Mouse (Mus musculus): ENCODE data around the gene Pabpc4.

GRCm38 (mm10) chr4:123227707-123228106 lies 34.4 kb upstream of the Pabpc4 start:
- no peak for TF ChIP-seq POLR2A (IDR thresholded peaks at IDR 0.05; ENCODE audit: control insufficient read depth, low read depth, low read length)
- TF ChIP-seq CTCF (IDR thresholded peaks at IDR 0.05; ENCODE audit: control insufficient read depth, insufficient read depth, insufficient replicate concordance, low read depth, low read length) = no peak
